Mouse (Mus musculus) olfactory bulb, adult 2 months (tissue): ENCODE results near the gene Itm2c.

Experiments used
- CTCF ChIP-seq: fragments of 200-500 bp; IDR thresholded peaks from 2 replicates; pipeline ENCODE4 v1.5.1; 2012; ENCODE audit warnings: low read depth, mild to moderate bottlenecking, low read length, moderate library complexity; ENCODE audit not compliant: insufficient read depth
- POLR2A ChIP-seq: fragments of 200-500 bp; IDR thresholded peaks from 2 replicates; pipeline ENCODE4 v1.6.1; 2012; ENCODE audit warnings: mild to moderate bottlenecking, low read depth, low read length, moderate library complexity; ENCODE audit not compliant: insufficient read depth

GRCm38 (mm10) chr1:85925183-85925582, 31.1 kb downstream of the Itm2c start:
- TF ChIP-seq POLR2A, result no peak
- no peak for TF ChIP-seq CTCF
